Mouse (Mus musculus): ENCODE measurements around the gene Gm4952.

Gm4952 gene

GRCm38 (mm10) chr19:12599674-12600073, at the start of gene Gm4952:
Gm4952 (plus strand) TSS chr19:12599974.
- DNase-seq = no peak

DNA sequence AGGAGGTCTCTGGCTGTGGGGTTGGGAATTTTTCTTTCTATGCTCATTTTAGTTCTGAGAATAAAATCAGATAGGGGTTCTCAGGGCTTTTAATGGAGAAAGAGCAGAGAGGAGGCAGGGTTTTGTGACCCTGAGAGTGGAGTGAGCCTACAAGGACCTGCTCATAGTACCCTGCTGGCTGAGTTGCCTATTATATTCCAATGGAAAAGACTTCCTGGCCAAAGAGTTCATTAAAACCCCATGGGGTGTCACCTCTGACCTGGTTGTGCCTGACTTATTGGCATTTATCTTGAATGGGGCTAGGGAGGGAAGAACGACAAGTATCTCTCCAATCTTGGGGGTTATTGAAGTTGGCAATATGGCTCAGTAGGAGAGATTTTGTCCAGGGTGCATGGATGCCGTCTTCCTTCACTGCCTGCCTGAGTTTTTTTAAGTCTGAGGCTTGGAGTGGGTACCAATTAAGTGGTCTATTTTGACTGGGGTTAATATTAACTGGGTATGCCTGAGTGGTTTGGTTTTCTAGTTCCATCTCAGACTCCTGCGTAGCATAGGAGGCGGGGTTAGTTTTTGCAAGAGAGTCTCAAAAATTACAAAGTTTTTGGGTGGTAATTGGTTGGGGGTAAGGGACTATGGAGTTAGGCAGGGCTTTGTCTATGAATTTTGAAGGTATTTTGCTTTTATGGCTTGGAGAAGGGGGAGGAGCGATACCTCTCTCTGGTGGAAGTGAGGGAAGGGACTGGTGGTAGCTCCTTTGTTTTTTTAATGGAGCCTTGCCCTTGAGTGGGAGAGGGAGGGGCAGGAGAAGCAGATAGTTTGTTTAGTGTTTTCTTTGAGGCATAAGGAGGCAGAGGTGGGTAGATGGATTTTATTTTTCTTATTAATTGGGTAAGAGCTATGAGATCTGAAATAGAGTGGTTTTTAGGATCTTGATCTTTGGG, 49.5 kb upstream of the Gm4952 start:
- no peak for DNase-seq

GRCm38 (mm10) chr19:12556293-12556692, 43.5 kb upstream of the Gm4952 start:
- no peak for DNase-seq

GRCm38 (mm10) chr19:12558219-12558618, 41.6 kb upstream of the Gm4952 start:
- DNase-seq = no peak

- DNase-seq = no peak
These were observed 35.6 kb upstream of the Gm4952 start for GRCm38 (mm10) chr19:12564197-12564596.

DNA sequence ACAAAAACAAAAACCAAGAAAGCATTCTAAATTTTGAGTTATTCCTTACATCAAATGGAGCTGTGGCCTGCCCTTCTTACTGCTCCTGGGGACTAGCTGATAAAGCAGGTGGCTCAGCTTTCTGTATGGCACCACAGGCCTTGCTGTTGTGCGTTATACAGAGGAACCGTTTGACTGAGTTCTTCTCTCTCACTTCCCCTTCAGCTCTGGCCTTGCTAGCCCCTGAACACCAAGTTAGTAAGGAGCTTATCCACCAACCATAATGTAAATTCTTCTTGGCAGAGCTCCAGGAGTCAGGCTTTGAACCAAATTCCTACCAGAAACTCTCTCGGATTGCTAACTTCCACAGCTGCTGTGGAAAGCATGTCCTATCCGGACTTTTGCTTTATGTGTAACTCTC, 32.8 kb upstream of the Gm4952 start:
- no peak for DNase-seq

DNA sequence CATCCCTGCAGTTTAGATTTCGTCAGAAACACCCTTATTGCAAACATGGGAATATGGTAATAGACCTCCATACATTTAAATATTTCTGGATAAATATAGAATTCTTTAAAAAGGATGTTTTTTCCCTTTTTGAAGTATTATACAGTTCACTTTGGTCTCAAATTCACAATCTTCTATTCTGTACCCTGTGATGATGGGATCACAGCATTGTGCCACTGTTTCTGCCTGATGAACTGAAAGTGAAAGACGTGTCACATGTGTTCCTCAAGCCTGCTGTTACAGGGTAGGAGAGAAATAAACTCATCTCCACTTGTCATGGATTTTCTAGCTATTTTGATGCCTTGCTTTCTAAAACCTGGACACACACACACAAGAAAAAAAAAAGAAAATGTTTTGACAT, 28.9 kb upstream of the Gm4952 start:
- DNase-seq = no peak

- no peak for DNase-seq
These were observed 28.1 kb upstream of the Gm4952 start for GRCm38 (mm10) chr19:12571687-12572086.

DNA sequence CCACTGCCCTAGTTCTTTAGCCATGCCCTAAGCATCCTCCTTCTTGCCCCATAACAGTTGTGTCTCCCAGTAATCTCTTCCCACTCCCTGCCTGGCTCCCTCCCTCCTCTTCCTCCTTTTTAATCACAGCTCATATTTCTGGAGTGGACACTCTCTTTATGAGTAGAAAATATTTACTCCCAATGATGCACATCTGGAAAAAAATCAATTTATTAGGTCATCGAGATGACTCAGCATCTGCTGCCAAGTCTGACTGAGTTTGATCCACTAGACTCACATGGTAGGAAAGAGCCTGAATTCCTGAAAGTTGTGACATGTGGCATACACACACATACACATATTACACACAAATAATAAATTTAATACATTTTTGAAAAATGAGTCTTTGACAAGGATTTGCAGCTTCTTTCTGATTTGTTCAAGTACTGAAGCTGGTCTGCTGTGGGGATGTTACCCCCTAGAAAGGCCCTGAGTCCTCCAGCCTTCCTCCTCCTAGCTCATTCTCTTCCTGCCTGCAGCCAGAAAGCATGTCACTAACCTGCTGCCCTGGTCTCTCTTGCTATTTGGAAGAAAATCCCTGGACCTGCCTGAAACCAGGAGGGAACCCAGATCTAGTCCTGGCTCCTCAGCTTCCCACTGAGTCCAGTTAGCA, 27.0 kb upstream of the Gm4952 start:
- DNase-seq = no peak

DNA sequence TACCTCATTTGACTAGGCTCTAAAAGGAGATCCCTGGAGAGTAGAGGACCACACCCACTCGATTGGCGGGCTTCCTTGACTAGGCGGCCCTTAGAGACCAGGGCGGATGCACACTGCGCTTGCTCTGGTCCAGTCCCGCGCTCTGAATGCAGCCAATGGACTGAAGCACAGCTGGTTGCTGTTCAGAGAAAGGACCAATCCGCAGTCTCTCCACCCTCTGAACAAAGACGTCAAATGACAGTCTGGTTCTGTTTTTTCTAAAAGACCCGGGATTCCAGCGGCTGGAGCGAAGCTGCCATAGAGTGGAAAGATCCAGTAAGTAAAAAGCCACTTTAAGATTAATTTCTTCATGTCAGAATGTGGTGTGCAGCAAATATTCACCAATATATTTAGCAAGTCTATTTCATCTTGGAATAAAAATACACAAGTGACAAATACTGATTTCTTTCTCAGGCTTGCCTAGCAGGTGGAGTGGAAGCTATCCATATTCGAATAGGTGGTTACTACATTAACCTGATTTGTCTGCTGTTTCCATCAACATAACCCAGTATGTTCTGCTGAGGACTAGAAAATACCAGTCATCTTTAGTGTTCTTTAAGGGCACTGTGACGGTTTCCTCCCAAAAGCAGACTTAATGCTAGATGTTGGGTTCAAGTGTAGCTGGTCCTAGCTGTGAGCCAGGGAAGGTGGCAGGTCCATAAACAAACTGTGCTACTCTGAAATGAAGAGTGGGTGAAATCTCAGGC, 26.3 kb upstream of the Gm4952 start:
- no peak for DNase-seq

- no peak for DNase-seq
These were observed 25.8 kb upstream of the Gm4952 start for GRCm38 (mm10) chr19:12574012-12574407.

- no peak for DNase-seq
These were observed 24.7 kb upstream of the Gm4952 start for GRCm38 (mm10) chr19:12575107-12575506.

DNA sequence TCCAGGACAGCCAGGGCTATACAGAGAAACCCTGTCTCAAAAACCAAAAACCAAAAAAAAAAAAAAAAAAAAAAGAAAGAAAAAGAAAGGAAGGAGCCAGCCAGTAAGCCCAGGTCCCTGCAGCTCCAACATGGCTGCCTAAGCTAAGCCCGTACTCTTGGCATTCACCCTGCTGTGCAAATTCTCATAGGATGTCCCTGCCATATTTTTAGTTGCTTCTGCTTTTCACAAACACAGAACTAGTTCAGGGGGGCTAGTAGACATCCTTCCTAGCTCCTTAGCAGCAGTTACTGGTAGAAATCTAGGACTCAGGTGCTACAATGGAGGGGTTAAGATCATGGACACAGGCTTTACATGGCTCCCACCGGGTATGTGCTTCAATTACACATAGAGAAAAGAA, 24.3 kb upstream of the Gm4952 start:
- no peak for DNase-seq

DNA sequence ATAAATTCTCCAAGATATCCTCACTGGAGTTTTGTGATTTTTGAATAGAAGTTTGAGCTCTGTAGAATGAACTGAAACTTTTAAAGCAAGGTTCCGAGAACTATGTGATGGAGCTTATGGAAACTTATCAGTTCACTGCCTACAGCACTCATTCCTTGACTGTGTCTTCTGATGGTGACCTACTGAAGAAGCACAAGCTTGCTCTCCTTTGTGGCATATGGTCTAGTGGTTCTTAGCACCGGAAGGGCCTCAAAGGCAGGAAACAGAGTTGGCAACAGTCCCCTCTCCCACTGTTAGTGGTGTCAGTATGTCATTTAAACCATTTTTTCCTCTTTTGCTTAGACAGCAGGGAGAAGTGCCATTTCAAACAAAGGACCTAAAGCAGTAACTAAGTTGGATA, 23.1 kb upstream of the Gm4952 start:
- DNase-seq = no peak

- no peak for DNase-seq
These were observed 14.5 kb upstream of the Gm4952 start for GRCm38 (mm10) chr19:12585310-12585709.

DNA sequence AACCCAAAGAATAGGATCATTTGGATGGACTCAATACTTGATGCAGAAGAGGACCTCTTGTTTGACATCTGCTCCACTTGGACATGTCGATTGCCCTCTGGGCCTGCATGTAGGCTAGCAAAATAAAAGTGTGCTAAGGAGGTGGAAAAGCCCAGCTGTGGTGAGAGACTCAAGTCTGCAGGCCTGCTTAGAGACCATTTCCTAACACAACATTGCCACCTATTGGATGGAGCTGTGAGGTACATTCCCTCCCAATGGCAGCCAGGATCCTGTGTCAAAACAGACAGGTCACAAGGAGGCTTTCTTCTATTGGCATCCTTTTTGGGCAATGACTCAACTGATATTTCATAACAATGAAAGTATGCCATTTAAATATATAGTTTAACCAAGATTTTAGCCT, 7.9 kb upstream of the Gm4952 start:
- DNase-seq = peak; percentile 55 to 60

GRCm38 (mm10) chr19:12595135-12595529, 4.6 kb upstream of the Gm4952 start:
- DNase-seq = no peak

GRCm38 (mm10) chr19:12595530-12596289, 4.1 kb upstream of the Gm4952 start:
- peak; percentile 55 to 68 for DNase-seq

GRCm38 (mm10) chr19:12596290-12597072, 3.3 kb upstream of the Gm4952 start:
- DNase-seq = peak; percentile 8 to 28

DNA sequence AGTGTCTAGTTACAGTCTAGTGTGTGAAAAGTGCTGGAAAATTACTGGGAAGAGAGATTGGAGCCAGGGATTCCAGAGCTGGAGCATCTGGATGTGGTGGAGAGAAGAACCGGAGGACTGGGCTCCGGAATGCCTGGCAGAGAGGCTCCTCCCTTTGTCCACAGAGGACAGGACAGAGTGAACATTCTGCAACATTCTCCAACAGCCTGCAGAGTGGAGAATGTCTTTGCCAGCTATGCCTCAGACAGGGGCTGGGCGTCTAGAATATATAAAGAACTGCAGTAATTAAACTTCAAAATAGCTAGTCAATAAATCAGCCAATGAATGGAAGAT, 2.7 kb upstream of the Gm4952 start:
- no peak for DNase-seq

GRCm38 (mm10) chr19:12598674-12599073, 1.1 kb upstream of the Gm4952 start:
- no peak for DNase-seq

All from cerebellum, adult 18-20 months (tissue).